Mouse (Mus musculus) ES-E14 (cell line): ENCODE measurements at regions not wholly inside any gene's neighbourhood (a gene's known extent, or its start where the extent isn't known, plus 50 kb on each side); places are given as distances from the start of the nearest gene placed in this dataset.

Source experiments
- DNase-seq: peaks from one replicate; pipeline ENCODE4 v3.0.0-alpha.2; 2013; ENCODE audit warnings: low read depth, low spot score
- H3K27ac ChIP-seq: 2 replicates; pipeline ENCODE4 v1.5.1; 2012; ENCODE audit warnings: low read depth, mild to moderate bottlenecking, low read length, moderate library complexity, mixed read lengths; ENCODE audit not compliant: poor library complexity, insufficient read depth, severe bottlenecking
- H3K36me3 ChIP-seq: 2 replicates; pipeline ENCODE4 v1.6.1; 2012; ENCODE audit warnings: mild to moderate bottlenecking, low read length, moderate library complexity, mixed read lengths; ENCODE audit not compliant: control insufficient read depth, poor library complexity, insufficient read depth, severe bottlenecking
- H3K4me1 ChIP-seq, 2 experiments: fragments of 150-350 bp in 1 of 2; sonication (generic) in 1 of 2; 2 replicates each; pipeline ENCODE4 v1.6.1; 2012; ENCODE audit warnings: low read length in 2 of 2, mild to moderate bottlenecking in 1 of 2, mixed read lengths in 1 of 2; ENCODE audit not compliant: control insufficient read depth in 2 of 2, insufficient read depth in 2 of 2, poor library complexity in 1 of 2
- H3K4me3 ChIP-seq, 2 experiments: fragments of 150-350 bp in 1 of 2; sonication (generic) in 1 of 2; 2 replicates each; pipeline ENCODE4 v1.5.1; 2012; ENCODE audit warnings: low read length in 2 of 2, low read depth in 1 of 2, mild to moderate bottlenecking in 1 of 2, mixed read lengths in 1 of 2; ENCODE audit not compliant: insufficient read depth in 1 of 2, poor library complexity in 1 of 2, severe bottlenecking in 1 of 2
- H3K9ac ChIP-seq: 2 replicates; pipeline ENCODE4 v1.6.1; 2012; ENCODE audit warnings: low read depth, mild to moderate bottlenecking, low read length, mixed read lengths; ENCODE audit not compliant: poor library complexity, insufficient read depth, severe bottlenecking
- H3K9me3 ChIP-seq: fragments of 150-350 bp; sonication (generic); 2 replicates; pipeline ENCODE4 v1.6.1; 2012; ENCODE audit warnings: low read depth, mild to moderate bottlenecking, low read length; ENCODE audit not compliant: control insufficient read depth, insufficient read depth
- CHD2 ChIP-seq: IDR thresholded peaks from 2 replicates; pipeline ENCODE4 v1.6.1; 2014; ENCODE audit warnings: mild to moderate bottlenecking, low read depth, low read length, inconsistent platforms
- HCFC1 ChIP-seq: IDR thresholded peaks from 2 replicates; pipeline ENCODE4 v1.6.1; 2012; ENCODE audit warnings: low read length, inconsistent platforms, borderline replicate concordance; ENCODE audit not compliant: insufficient read depth
- MAFK ChIP-seq: IDR thresholded peaks from 2 replicates; pipeline ENCODE4 v1.6.1; 2014; ENCODE audit warnings: mild to moderate bottlenecking, low read depth, low read length, inconsistent platforms; ENCODE audit not compliant: insufficient read depth
- ZC3H11A ChIP-seq: IDR thresholded peaks from 2 replicates; pipeline ENCODE4 v1.6.1; 2012; ENCODE audit warnings: low read depth, mild to moderate bottlenecking, inconsistent platforms, low read length, borderline replicate concordance
- ZNF384 ChIP-seq: IDR thresholded peaks from 2 replicates; pipeline ENCODE4 v1.6.1; 2012; ENCODE audit warnings: low read depth, low read length, inconsistent platforms
- in situ Hi-C, 2 experiments: fragments of 600-800 bp; cut with MboI; formaldehyde crosslinking; loops; one replicate each; pipeline ENCODE4 v1.15.1; 2025; ENCODE audit warnings: low sequenced_read_pairs in 2 of 2, inconsistent platforms in 1 of 2; ENCODE audit not compliant: unreplicated experiment in 2 of 2

GRCm38 (mm10) chr3:131017899-131018298 is 92.4 kb upstream of the Lef1 start:
- H3K4me3 ChIP-seq, result no peak overlapping the region
- H3K27ac ChIP-seq, result no peak overlapping the region
- no peak overlapping the region for H3K9ac ChIP-seq
- no peak for DNase-seq
- no peaks in the 10 kb centered on the region for H3K9me3 ChIP-seq
- no peak for TF ChIP-seq CHD2
- TF ChIP-seq HCFC1, result no peak
- no peak for TF ChIP-seq ZC3H11A
- TF ChIP-seq ZNF384, result no peak
- peaks cover 17 to 19% of the 10 kb centered on the region in 2 experiments for H3K4me1 ChIP-seq
- in situ Hi-C loops, result no loop called here
- no peaks in the 10 kb centered on the region for H3K36me3 ChIP-seq

DNA sequence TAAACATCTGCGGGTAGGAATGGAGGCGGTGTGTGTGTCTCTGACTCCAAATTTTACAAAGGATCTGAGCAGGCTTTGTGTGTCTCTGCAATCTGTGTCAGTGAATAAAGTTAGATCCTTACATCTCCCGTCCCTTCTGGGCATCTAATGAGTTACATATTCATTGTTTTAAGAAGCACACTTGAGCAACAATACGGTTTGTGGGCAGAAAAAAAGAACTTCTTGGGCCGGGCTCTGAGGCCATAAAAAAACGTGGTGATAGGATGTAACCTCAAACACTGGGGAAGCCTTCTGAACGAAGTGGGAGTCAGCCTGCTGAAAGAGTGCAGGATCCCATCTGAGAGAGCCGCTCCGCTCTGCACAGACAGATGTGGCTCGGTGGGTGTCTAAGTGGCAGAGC is 94.2 kb upstream of the Lef1 start:
- DNase-seq, result no peak
- peaks cover 15 to 16% of the 10 kb centered on the region in 2 experiments for H3K4me1 ChIP-seq
- H3K36me3 ChIP-seq, result no peaks in the 10 kb centered on the region
- H3K9ac ChIP-seq, result no peak overlapping the region
- TF ChIP-seq ZC3H11A, result no peak
- no peak for TF ChIP-seq CHD2
- no peak for TF ChIP-seq MAFK
- TF ChIP-seq ZNF384, result no peak
- TF ChIP-seq HCFC1, result no peak
- H3K27ac ChIP-seq, result no peak overlapping the region
- in situ Hi-C loops, result no loop called here
- H3K4me3 ChIP-seq, result no peak overlapping the region
- H3K9me3 ChIP-seq, result no peaks in the 10 kb centered on the region

GRCm38 (mm10) chr3:131014092-131014716 is 96.1 kb upstream of the Lef1 start:
- Histone ChIP-seq H3K4me1 (peaks cover 5 to 7% of the 10 kb centered on the region in 2 experiments; a peak in 2 of 4 replicates), H3K9ac (no peak overlapping the region), H3K27ac (no peak overlapping the region), H3K36me3 (no peaks in the 10 kb centered on the region), H3K9me3 (no peaks in the 10 kb centered on the region), H3K4me3 (no peak overlapping the region)
- no peak for DNase-seq
- in situ Hi-C loops, result no loop called here
- TF ChIP-seq ZC3H11A, result no peak
- TF ChIP-seq MAFK, result no peak
- no peak for TF ChIP-seq CHD2
- TF ChIP-seq HCFC1, result no peak
- no peak for TF ChIP-seq ZNF384

- Histone ChIP-seq H3K9me3 (no peaks in the 10 kb centered on the region), H3K9ac (no peak overlapping the region), H3K4me1 (peaks cover 2 to 4% of the 10 kb centered on the region in 2 experiments; a peak in 2 of 4 replicates), H3K27ac (no peak overlapping the region), H3K36me3 (no peaks in the 10 kb centered on the region), H3K4me3 (no peak overlapping the region)
- DNase-seq, result no peak
- in situ Hi-C loops, result no loop called here
- TF ChIP-seq ZNF384 (no peak), CHD2 (no peak), HCFC1 (no peak), MAFK (no peak), ZC3H11A (no peak)
Measured at GRCm38 (mm10) chr3:131000701-131001100, 109.6 kb upstream of the Lef1 start.

GRCm38 (mm10) chr3:131000252-131000651 is 110.0 kb upstream of the Lef1 start:
- Histone ChIP-seq H3K4me3 (no peak overlapping the region), H3K4me1 (peaks cover 2 to 4% of the 10 kb centered on the region in 2 experiments; a peak in 2 of 4 replicates), H3K9me3 (no peaks in the 10 kb centered on the region), H3K36me3 (no peaks in the 10 kb centered on the region), H3K27ac (no peak overlapping the region), H3K9ac (no peak overlapping the region)
- TF ChIP-seq MAFK, result no peak
- no peak for TF ChIP-seq CHD2
- no peak for TF ChIP-seq HCFC1
- TF ChIP-seq ZC3H11A, result no peak
- no peak for TF ChIP-seq ZNF384
- DNase-seq, result no peak
- in situ Hi-C loops, result no loop called here
